Mouse (Mus musculus): ENCODE data around the gene Abcd3.
A peak's percentile ranks its signal among the peaks of the same experiment; 100 is the strongest.

GRCm38 (mm10) chr3:121736025-121736744 lies 78.9 kb downstream of the Abcd3 start:
- TF ChIP-seq CTCF (IDR thresholded peaks at IDR 0.05; ENCODE audit: borderline replicate concordance, control insufficient read depth, extremely low read depth, insufficient read depth, low read length, poor library complexity) (peak; percentile 70; the same call in 1 of the 2 replicates), POLR2A (IDR thresholded peaks at IDR 0.05; ENCODE audit: control insufficient read depth, extremely low read depth, insufficient read depth, low read length, poor library complexity) (no peak)

All from thymus, adult 2 months (tissue).